Mouse (Mus musculus) lung, embryonic 16.5 days (tissue): ENCODE data around the gene Hist1h2ah. TPM values are rescaled to one million over a fixed set of nuclear protein-coding genes. Genes with fewer than 3 reads are reported as not detected.

Source experiments
- ATAC-seq: fragments of 200-750 bp; cut with Nextera tagmentation; 2 replicates; pipeline ENCODE4 v1.8.0; 2017; ENCODE audit warnings: low read depth, mild to moderate bottlenecking, moderate library complexity
- H3K27ac ChIP-seq: fragments of 300-500 bp; sonication (generic); 2 replicates; pipeline ENCODE4 v1.5.1; 2014; ENCODE audit warnings: mild to moderate bottlenecking, control low read depth, low read length
- H3K27me3 ChIP-seq: fragments of 300-500 bp; sonication (generic); 2 replicates; pipeline ENCODE4 v1.6.1; 2014; ENCODE audit warnings: low read depth, low read length, mixed read lengths; ENCODE audit not compliant: control insufficient read depth, insufficient read depth
- H3K36me3 ChIP-seq: fragments of 300-500 bp; sonication (generic); 2 replicates; pipeline ENCODE4 v1.6.1; 2014; ENCODE audit warnings: low read length; ENCODE audit not compliant: control insufficient read depth, insufficient read depth
- H3K4me1 ChIP-seq: fragments of 300-500 bp; sonication (generic); replicated peaks from 2 replicates; pipeline ENCODE4 v1.6.1; 2014; ENCODE audit warnings: low read length, mixed read lengths; ENCODE audit not compliant: control insufficient read depth, insufficient read depth
- H3K4me2 ChIP-seq: fragments of 300-500 bp; sonication (generic); 2 replicates; pipeline ENCODE4 v1.6.1; 2014; ENCODE audit warnings: low read depth, low read length, control low read depth
- H3K4me3 ChIP-seq: fragments of 300-500 bp; sonication (generic); 2 replicates; pipeline ENCODE4 v1.5.1; 2014; ENCODE audit warnings: mild to moderate bottlenecking, low read length, control low read depth
- H3K9ac ChIP-seq: fragments of 300-500 bp; sonication (generic); 2 replicates; pipeline ENCODE4 v1.6.1; 2014; ENCODE audit warnings: low read length, control low read depth
- H3K9me3 ChIP-seq: fragments of 300-500 bp; sonication (generic); 2 replicates; pipeline ENCODE4 v1.6.1; 2016; ENCODE audit warnings: low read length; ENCODE audit not compliant: control insufficient read depth
- WGBS: fragments of 180-500 bp; shearing (Covaris S2); extraction: QIAGEN DNeasy Blood & Tissue Kit; methylation state at CpG from one replicate; pipeline ENCODE4 v1.1.7; 2014; 5-methylcytosine and 5-hydroxymethylcytosine counted together
- polyA plus RNA-seq: library from polyadenylated mRNA; unstranded; fragments of >200 nt; fragmentation: Nextera tagmentation; extraction: Ambion mirVana; gene quantifications from 2 replicates; pipeline ENCODE4 v1.2.1, GENCODE M21; 2015

Hist1h2ah gene
- polyA plus RNA-seq, 1 experiment from 2014 or later = 15.3 TPM

- ATAC-seq = peak; percentile 92
- Histone ChIP-seq H3K4me3 (peak overlapping the region; percentile 70), H3K4me1 (peaks cover 15% of the 10 kb centered on the region), H3K27ac (peak overlapping the region; percentile 46), H3K9ac (peak overlapping the region; percentile 64), H3K27me3 (peaks cover 75% of the 10 kb centered on the region), H3K4me2 (peak overlapping the region; percentile 99), H3K9me3 (no peaks in the 10 kb centered on the region), H3K36me3 (no peaks in the 10 kb centered on the region)
- under 1% methylated on average over 45 of the region's 45 CpGs for WGBS
These were observed 29.6 kb downstream of the Hist1h2ah start for GRCm38 (mm10) chr13:22005605-22006333.

DNA sequence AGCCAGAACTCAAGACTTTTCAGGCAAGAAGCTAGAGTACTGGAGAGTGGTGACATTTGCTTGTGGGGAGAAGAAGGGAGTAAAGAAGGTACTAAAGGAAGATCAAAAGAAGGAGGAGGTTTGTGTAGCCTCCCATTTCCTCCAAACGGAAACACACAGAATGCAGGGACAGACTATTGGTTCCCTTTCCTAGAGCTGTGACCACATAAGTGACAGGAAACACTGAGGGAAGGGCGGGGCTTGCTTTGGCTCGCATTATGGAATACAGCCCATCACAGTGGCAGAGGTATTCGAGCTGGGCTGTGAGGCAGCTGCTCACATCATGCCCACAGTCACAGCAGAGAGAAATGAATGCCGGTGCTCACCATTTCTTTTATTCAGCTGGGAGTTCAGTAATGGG lies 33.5 kb downstream of the Hist1h2ah start:
- ATAC-seq = no peak
- H3K4me3 ChIP-seq = no peak overlapping the region
- H3K27me3 ChIP-seq = peaks cover 69% of the 10 kb centered on the region
- no peaks in the 10 kb centered on the region for H3K36me3 ChIP-seq
- H3K27ac ChIP-seq = no peak overlapping the region
- H3K4me1 ChIP-seq = peaks cover 13% of the 10 kb centered on the region
- 0 out of 2 replicates have a peak overlapping the region, but pooled peaks have one; percentile 18 for H3K4me2 ChIP-seq
- 13% methylated on average over 5 of the region's 5 CpGs for WGBS
- no peaks in the 10 kb centered on the region for H3K9me3 ChIP-seq
- no peak overlapping the region for H3K9ac ChIP-seq

DNA sequence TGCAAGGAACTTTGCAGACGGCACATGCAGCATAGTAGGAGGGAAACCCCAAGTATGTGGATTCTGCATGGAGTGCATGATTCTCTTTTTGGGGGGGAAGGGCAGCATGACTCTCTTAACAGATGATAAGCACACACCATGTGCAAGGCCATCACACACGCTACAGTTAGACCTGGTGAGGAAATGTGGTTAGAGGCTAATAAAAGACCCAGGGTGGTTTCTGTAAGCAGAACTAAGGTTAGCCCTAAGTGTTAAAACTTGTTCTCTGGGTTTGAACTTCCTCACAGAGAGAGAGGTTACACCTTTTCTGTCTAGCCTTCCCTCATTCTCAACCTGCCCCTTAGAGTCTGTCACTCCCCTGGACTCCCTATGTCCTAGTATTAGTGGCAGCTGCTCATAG lies 34.0 kb downstream of the Hist1h2ah start:
- H3K27me3 ChIP-seq = peaks cover 69% of the 10 kb centered on the region
- H3K9me3 ChIP-seq = no peaks in the 10 kb centered on the region
- WGBS = 57% methylated on average over 2 of the region's 2 CpGs
- H3K4me1 ChIP-seq = peaks cover 13% of the 10 kb centered on the region
- no peak overlapping the region for H3K4me3 ChIP-seq
- H3K9ac ChIP-seq = no peak overlapping the region
- no peak overlapping the region for H3K27ac ChIP-seq
- no peaks in the 10 kb centered on the region for H3K36me3 ChIP-seq
- 0 out of 2 replicates have a peak overlapping the region, but pooled peaks have one; percentile 18 for H3K4me2 ChIP-seq
- no peak for ATAC-seq

DNA sequence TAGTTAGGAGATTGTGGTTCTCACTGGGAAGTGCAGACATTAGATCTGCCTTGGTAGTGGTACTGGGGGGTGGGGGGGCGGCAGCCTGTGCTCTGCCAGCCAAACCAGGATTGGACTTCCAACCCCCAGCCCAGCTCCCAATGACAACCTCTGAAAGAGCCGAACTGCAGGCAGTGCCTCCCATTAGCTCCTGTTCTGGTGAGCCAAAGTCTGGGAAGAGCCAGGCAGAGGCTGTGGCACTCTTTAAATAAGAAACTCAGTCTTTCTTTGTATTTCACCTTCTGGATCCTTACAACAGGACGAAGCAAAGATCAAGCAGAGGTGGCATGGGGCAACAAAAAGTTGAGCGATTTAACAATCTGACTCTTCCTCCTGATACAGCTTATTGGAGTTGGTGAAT lies 36.2 kb downstream of the Hist1h2ah start:
- Histone ChIP-seq H3K36me3 (no peaks in the 10 kb centered on the region), H3K27ac (no peak overlapping the region), H3K9ac (no peak overlapping the region), H3K4me1 (peaks cover 10% of the 10 kb centered on the region; the same call in 1 of the 2 replicates), H3K27me3 (peaks cover 61% of the 10 kb centered on the region), H3K4me3 (no peak overlapping the region), H3K4me2 (no peak overlapping the region), H3K9me3 (no peaks in the 10 kb centered on the region)
- no peak for ATAC-seq
- 46% methylated on average over 4 of the region's 4 CpGs for WGBS

- no peak overlapping the region for H3K27ac ChIP-seq
- no peak overlapping the region for H3K4me2 ChIP-seq
- no peak overlapping the region for H3K4me3 ChIP-seq
- no peak overlapping the region for H3K9ac ChIP-seq
- peaks cover 10% of the 10 kb centered on the region; the same call in 1 of the 2 replicates for H3K4me1 ChIP-seq
- ATAC-seq = no peak
- H3K36me3 ChIP-seq = no peaks in the 10 kb centered on the region
- 18% methylated on average over 3 of the region's 3 CpGs for WGBS
- H3K9me3 ChIP-seq = no peaks in the 10 kb centered on the region
- peaks cover 54% of the 10 kb centered on the region for H3K27me3 ChIP-seq
These were observed 37.0 kb downstream of the Hist1h2ah start for GRCm38 (mm10) chr13:21998412-21998811.

DNA sequence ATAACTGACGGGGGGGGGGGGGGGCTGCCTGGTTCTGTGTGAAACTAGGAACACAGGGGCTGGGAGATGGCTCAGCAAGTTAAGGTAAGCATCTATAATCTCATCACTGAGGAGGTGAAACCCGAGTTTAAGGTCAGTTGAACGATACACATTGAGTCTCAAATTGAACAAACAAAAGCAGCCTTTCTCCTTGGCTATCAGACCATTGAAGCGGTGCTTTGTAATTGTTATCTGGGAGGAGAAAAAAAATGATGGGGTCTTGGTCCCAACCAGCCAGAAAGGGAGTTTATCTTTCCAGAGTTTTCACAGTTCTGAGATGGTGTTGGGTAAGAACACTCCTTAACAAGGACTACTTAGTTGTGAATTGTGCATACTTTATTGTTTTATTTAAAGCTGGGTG lies 37.5 kb downstream of the Hist1h2ah start:
- WGBS = 8% methylated on average over 4 of the region's 4 CpGs
- Histone ChIP-seq H3K36me3 (no peaks in the 10 kb centered on the region), H3K9me3 (no peaks in the 10 kb centered on the region), H3K27ac (no peak overlapping the region), H3K9ac (no peak overlapping the region), H3K4me2 (no peak overlapping the region), H3K4me3 (no peak overlapping the region), H3K4me1 (peaks cover 10% of the 10 kb centered on the region; the same call in 1 of the 2 replicates), H3K27me3 (peaks cover 49% of the 10 kb centered on the region)
- no peak for ATAC-seq

DNA sequence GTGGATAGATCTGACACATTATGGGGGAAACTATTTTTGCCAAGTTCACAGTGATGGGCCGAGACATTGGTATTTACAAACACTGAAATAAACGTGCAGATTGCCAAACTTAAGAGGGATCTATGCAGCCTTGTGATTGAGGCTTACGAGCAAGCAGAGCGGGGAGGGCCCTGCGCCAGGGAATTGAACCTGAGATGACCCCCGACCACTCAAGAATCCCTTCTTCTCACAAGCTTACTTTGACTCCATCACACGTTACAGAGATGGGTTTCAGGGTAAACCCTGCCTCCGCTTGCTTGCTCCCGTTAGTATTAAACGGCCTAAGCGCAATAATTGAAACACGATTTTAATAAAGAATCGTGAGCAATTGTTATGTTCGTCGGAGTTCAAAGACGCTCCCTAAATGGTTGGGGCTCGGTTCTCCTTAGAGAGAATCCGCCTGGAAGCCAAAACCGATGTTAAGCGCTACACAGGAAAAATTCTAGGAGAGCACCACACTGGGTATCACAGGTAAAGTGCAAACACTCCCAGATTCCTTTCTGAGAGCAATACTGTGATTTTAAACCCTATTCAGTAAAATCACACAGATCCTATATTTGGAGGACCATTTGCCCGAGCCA lies 38.1 kb downstream of the Hist1h2ah start:
- Histone ChIP-seq H3K27ac (no peak overlapping the region), H3K36me3 (no peaks in the 10 kb centered on the region), H3K9ac (no peak overlapping the region), H3K4me2 (peak overlapping the region; percentile 49), H3K4me3 (peak overlapping the region; percentile 28), H3K4me1 (peaks cover 10% of the 10 kb centered on the region; the same call in 1 of the 2 replicates), H3K27me3 (peaks cover 48% of the 10 kb centered on the region), H3K9me3 (no peaks in the 10 kb centered on the region)
- WGBS = 3% methylated on average over 21 of the region's 21 CpGs
- ATAC-seq = no peak

DNA sequence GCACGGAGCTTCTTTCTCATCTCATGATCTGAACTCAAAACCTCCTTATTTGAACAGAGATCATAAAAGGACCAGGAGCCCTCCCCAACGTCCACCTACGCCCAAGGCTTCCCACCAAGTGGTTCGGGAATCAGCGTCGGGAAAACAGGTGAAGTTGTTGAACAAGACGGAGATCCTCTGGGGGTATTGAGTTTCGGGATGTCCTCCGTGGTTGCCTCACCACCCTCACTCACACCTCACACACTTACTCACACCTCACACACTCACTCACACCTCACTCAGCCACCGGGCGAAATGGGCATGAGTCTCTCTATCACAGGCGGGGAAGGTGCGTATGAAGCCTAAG lies 38.6 kb downstream of the Hist1h2ah start:
- no peaks in the 10 kb centered on the region for H3K36me3 ChIP-seq
- H3K4me1 ChIP-seq = peaks cover 10% of the 10 kb centered on the region; the same call in 1 of the 2 replicates
- H3K4me2 ChIP-seq = peak overlapping the region; percentile 49
- no peak overlapping the region for H3K27ac ChIP-seq
- no peaks in the 10 kb centered on the region for H3K9me3 ChIP-seq
- no peak overlapping the region for H3K9ac ChIP-seq
- peak overlapping the region; percentile 28 for H3K4me3 ChIP-seq
- H3K27me3 ChIP-seq = peaks cover 48% of the 10 kb centered on the region
- ATAC-seq = no peak
- WGBS = 1% methylated on average over 13 of the region's 13 CpGs

DNA sequence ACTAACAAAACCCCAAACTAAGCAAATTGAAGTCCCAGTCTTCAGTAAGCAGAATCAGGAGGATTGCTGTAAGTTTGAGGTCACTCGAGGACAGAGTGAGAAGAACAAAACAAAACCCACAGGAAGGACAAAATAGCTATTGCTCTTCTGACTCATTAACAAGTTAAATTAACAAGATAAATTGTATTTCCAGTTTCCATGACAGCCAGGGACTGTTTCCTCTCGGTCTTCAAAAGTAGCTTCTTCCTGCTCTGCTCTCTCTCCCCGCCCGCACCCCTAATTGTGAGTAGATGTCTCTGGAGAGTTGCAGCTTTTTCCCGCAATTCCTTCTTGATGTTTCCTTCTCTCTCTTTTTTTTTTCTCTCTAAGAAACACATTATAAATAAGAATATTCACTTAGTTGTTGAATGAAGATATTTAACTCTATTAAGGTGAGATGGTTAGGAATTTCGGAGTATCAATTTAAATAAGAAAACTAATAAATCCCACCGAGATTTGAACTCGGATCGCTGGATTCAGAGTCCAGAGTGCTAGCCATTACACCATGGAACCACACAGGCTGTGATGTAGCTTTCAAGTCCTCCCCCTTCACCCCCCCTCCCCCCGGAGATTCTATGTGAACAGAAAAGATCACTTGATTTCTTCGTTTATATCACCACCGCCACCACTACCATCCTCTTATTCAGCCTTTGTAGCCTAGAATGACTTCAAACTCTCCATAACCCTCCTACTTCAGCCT lies 39.1 kb downstream of the Hist1h2ah start:
- Histone ChIP-seq H3K9ac (no peak overlapping the region), H3K27me3 (peaks cover 45% of the 10 kb centered on the region)

More for the DNA sequence above, 39.1 kb downstream of the Hist1h2ah start:
- 2% methylated on average over 12 of the region's 12 CpGs for WGBS
- Histone ChIP-seq H3K27ac (no peak overlapping the region), H3K4me3 (peak overlapping the region; percentile 55), H3K4me2 (peak overlapping the region; percentile 84), H3K9me3 (no peaks in the 10 kb centered on the region), H3K36me3 (no peaks in the 10 kb centered on the region), H3K4me1 (peaks cover 10% of the 10 kb centered on the region; the same call in 1 of the 2 replicates)
- no peak for ATAC-seq
